Mouse (Mus musculus) hindbrain, embryonic 10.5 days (tissue): ENCODE measurements at regions not wholly inside any gene's neighbourhood (a gene's known extent, or its start where the extent isn't known, plus 50 kb on each side); places are given as distances from the start of the nearest gene placed in this dataset.
"Not testable (repeated sequence)": the region's sequence is repeated elsewhere in the genome, so short reads cannot be mapped to it uniquely, and the experiment has no call there.

Experiments
- DNase-seq: peaks from one replicate; pipeline ENCODE4 v3.0.0-alpha.2; 2017; ENCODE audit warnings: low spot score
- H3K27ac ChIP-seq: fragments of 300-500 bp; sonication (generic); 2 replicates; pipeline ENCODE4 v1.5.1; 2016; ENCODE audit warnings: mild to moderate bottlenecking, moderate library complexity
- H3K27me3 ChIP-seq: fragments of 300-500 bp; sonication (generic); 2 replicates; pipeline ENCODE4 v1.6.1; 2016; ENCODE audit warnings: mild to moderate bottlenecking; ENCODE audit not compliant: poor library complexity, insufficient read depth, severe bottlenecking
- H3K36me3 ChIP-seq: fragments of 300-500 bp; sonication (generic); 2 replicates; pipeline ENCODE4 v1.6.1; 2016; ENCODE audit warnings: mild to moderate bottlenecking, moderate library complexity
- H3K4me1 ChIP-seq: fragments of 300-500 bp; sonication (generic); replicated peaks from 2 replicates; pipeline ENCODE4 v1.6.1; 2016; ENCODE audit warnings: mild to moderate bottlenecking
- H3K4me3 ChIP-seq: fragments of 300-500 bp; sonication (generic); 2 replicates; pipeline ENCODE4 v1.5.1; 2016; ENCODE audit warnings: mild to moderate bottlenecking, moderate library complexity
- H3K9me3 ChIP-seq: fragments of 300-500 bp; sonication (generic); 2 replicates; pipeline ENCODE4 v1.6.1; 2016; ENCODE audit warnings: mild to moderate bottlenecking, moderate library complexity
- WGBS: fragments of 180-500 bp; shearing (Covaris S2); methylation state at CpG from one replicate; pipeline ENCODE4 v1.1.7; 2016; 5-methylcytosine and 5-hydroxymethylcytosine counted together

GRCm38 (mm10) chr6:100416046-100416445 is 128.8 kb upstream of the Rybp start:
- Histone ChIP-seq H3K4me1 (peaks cover 21% of the 10 kb centered on the region), H3K36me3 (no peaks in the 10 kb centered on the region), H3K9me3 (no peaks in the 10 kb centered on the region), H3K27me3 (peaks cover 83% of the 10 kb centered on the region), H3K4me3 (no peak overlapping the region), H3K27ac (no peak overlapping the region)
- DNase-seq, result no peak
- WGBS, result 76% methylated on average over 8 of the region's 8 CpGs

- DNase-seq, result no peak
- Histone ChIP-seq H3K4me3 (no peak overlapping the region), H3K36me3 (no peaks in the 10 kb centered on the region), H3K27me3 (peaks cover 78% of the 10 kb centered on the region), H3K4me1 (peaks cover 16% of the 10 kb centered on the region), H3K9me3 (no peaks in the 10 kb centered on the region), H3K27ac (no peak overlapping the region)
- WGBS, result 64% methylated on average over 7 of the region's 7 CpGs
Observed at GRCm38 (mm10) chr6:100415514-100415913, 128.2 kb upstream of the Rybp start.

GRCm38 (mm10) chr6:100414836-100415235 is 127.6 kb upstream of the Rybp start:
- Histone ChIP-seq H3K27ac (no peak overlapping the region), H3K4me3 (no peak overlapping the region), H3K36me3 (no peaks in the 10 kb centered on the region), H3K4me1 (peaks cover 9% of the 10 kb centered on the region; the same call in 1 of the 2 replicates), H3K27me3 (peaks cover 71% of the 10 kb centered on the region), H3K9me3 (no peaks in the 10 kb centered on the region)
- 69% methylated on average over 4 of the region's 4 CpGs for WGBS
- DNase-seq, result no peak

- no peak overlapping the region for H3K4me3 ChIP-seq
- no peaks in the 10 kb centered on the region for H3K9me3 ChIP-seq
- peaks cover 63% of the 10 kb centered on the region for H3K27me3 ChIP-seq
- WGBS, result 35% methylated on average over 5 of the region's 5 CpGs
- peaks cover 8% of the 10 kb centered on the region; the same call in 1 of the 2 replicates for H3K4me1 ChIP-seq
- H3K27ac ChIP-seq, result no peak overlapping the region
- DNase-seq, result no peak
- no peaks in the 10 kb centered on the region for H3K36me3 ChIP-seq
Observed at GRCm38 (mm10) chr6:100412486-100412885, 125.2 kb upstream of the Rybp start.

- no peak overlapping the region for H3K27ac ChIP-seq
- 66% methylated on average over 4 of the region's 4 CpGs for WGBS
Observed at GRCm38 (mm10) chr6:100411968-100412367, 124.7 kb upstream of the Rybp start.

GRCm38 (mm10) chr6:100410067-100410631 is 122.9 kb upstream of the Rybp start:
- Histone ChIP-seq H3K27me3 (peaks cover 43% of the 10 kb centered on the region), H3K4me1 (0 out of 2 replicates have a peak, but pooled peaks cover 8% of the 10 kb centered on the region), H3K4me3 (no peak overlapping the region), H3K27ac (no peak overlapping the region), H3K36me3 (no peaks in the 10 kb centered on the region), H3K9me3 (no peaks in the 10 kb centered on the region)
- no peak for DNase-seq
- WGBS, result 94% methylated on average over 8 of the region's 8 CpGs

More at GRCm38 (mm10) chr6:100411968-100412367, 124.7 kb upstream of the Rybp start:
- Histone ChIP-seq H3K4me3 (no peak overlapping the region), H3K36me3 (no peaks in the 10 kb centered on the region), H3K4me1 (peaks cover 8% of the 10 kb centered on the region; the same call in 1 of the 2 replicates), H3K27me3 (peaks cover 61% of the 10 kb centered on the region), H3K9me3 (no peaks in the 10 kb centered on the region)
- no peak for DNase-seq

- Histone ChIP-seq H3K9me3 (no peaks in the 10 kb centered on the region), H3K27me3 (peaks cover 40% of the 10 kb centered on the region), H3K27ac (no peak overlapping the region), H3K4me3 (no peak overlapping the region), H3K36me3 (no peaks in the 10 kb centered on the region), H3K4me1 (0 out of 2 replicates have a peak, but pooled peaks cover 8% of the 10 kb centered on the region)
- DNase-seq, result no peak
- WGBS, result 86% methylated on average over 8 of the region's 8 CpGs
Observed at GRCm38 (mm10) chr6:100408826-100409225, 121.5 kb upstream of the Rybp start.

GRCm38 (mm10) chr6:100406504-100406903 is 119.2 kb upstream of the Rybp start:
- Histone ChIP-seq H3K36me3 (no peaks in the 10 kb centered on the region), H3K27me3 (peaks cover 37% of the 10 kb centered on the region), H3K27ac (no peak overlapping the region), H3K4me1 (peaks cover 6% of the 10 kb centered on the region; the same call in 1 of the 2 replicates), H3K4me3 (no peak overlapping the region), H3K9me3 (no peaks in the 10 kb centered on the region)
- 84% methylated on average over 4 of the region's 4 CpGs for WGBS
- DNase-seq, result no peak

- no peak for DNase-seq
- no peaks in the 10 kb centered on the region for H3K36me3 ChIP-seq
- peaks cover 6% of the 10 kb centered on the region; the same call in 1 of the 2 replicates for H3K4me1 ChIP-seq
- H3K9me3 ChIP-seq, result no peaks in the 10 kb centered on the region
- peaks cover 48% of the 10 kb centered on the region for H3K27me3 ChIP-seq
- H3K4me3 ChIP-seq, result no peak overlapping the region
- H3K27ac ChIP-seq, result no peak overlapping the region
- 88% methylated on average over 3 of the region's 3 CpGs for WGBS
Observed at GRCm38 (mm10) chr6:100404161-100404560, 116.9 kb upstream of the Rybp start.

GRCm38 (mm10) chr6:100402716-100403115 is 115.4 kb upstream of the Rybp start:
- H3K9me3 ChIP-seq, result no peaks in the 10 kb centered on the region
- peaks cover 35% of the 10 kb centered on the region for H3K27me3 ChIP-seq
- DNase-seq, result no peak
- H3K36me3 ChIP-seq, result no peaks in the 10 kb centered on the region
- no peak overlapping the region for H3K4me3 ChIP-seq
- WGBS, result 63% methylated on average over 4 of the region's 4 CpGs
- H3K27ac ChIP-seq, result no peak overlapping the region
- H3K4me1 ChIP-seq, result peaks cover 6% of the 10 kb centered on the region; the same call in 1 of the 2 replicates

- Histone ChIP-seq H3K4me3 (no peak overlapping the region), H3K27me3 (peaks cover 32% of the 10 kb centered on the region), H3K36me3 (no peaks in the 10 kb centered on the region), H3K27ac (no peak overlapping the region), H3K4me1 (peaks cover 8% of the 10 kb centered on the region; the same call in 1 of the 2 replicates), H3K9me3 (no peaks in the 10 kb centered on the region)
- WGBS, result 94% methylated on average over 2 of the region's 2 CpGs
- no peak for DNase-seq
Observed at GRCm38 (mm10) chr6:100401728-100402127, 114.4 kb upstream of the Rybp start.

GRCm38 (mm10) chr6:100399387-100399786 is 112.1 kb upstream of the Rybp start:
- DNase-seq, H3K4me3 ChIP-seq, H3K9me3 ChIP-seq, H3K36me3 ChIP-seq, H3K27ac ChIP-seq: not testable (repeated sequence)
- Histone ChIP-seq H3K27me3 (peaks cover 31% of the 10 kb centered on the region), H3K4me1 (peaks cover 11% of the 10 kb centered on the region; the same call in 1 of the 2 replicates)
- 74% methylated on average over 1 of the region's 1 CpGs for WGBS

GRCm38 (mm10) chr6:100396311-100397200 is 109.3 kb upstream of the Rybp start:
- no peak overlapping the region for H3K4me3 ChIP-seq
- H3K36me3 ChIP-seq, result no peaks in the 10 kb centered on the region
- no peak for DNase-seq
- peaks cover 13% of the 10 kb centered on the region for H3K27me3 ChIP-seq
- H3K27ac ChIP-seq, result no peak overlapping the region
- WGBS, result 82% methylated on average over 14 of the region's 14 CpGs
- no peaks in the 10 kb centered on the region for H3K9me3 ChIP-seq
- peaks cover 5% of the 10 kb centered on the region; the same call in 1 of the 2 replicates for H3K4me1 ChIP-seq
